Mouse (Mus musculus) lung, postnatal 0 days (tissue): Measurements from ENCODE around the gene Fbxw4.

ENCODE experiments used
- CTCF ChIP-seq: IDR thresholded peaks from 2 replicates; pipeline ENCODE4 v1.5.1; 2016; ENCODE audit warnings: antibody characterized with exemption, mild to moderate bottlenecking
- EP300 ChIP-seq: IDR thresholded peaks from 2 replicates; pipeline ENCODE4 v1.6.1; 2016; ENCODE audit warnings: antibody characterized with exemption, mild to moderate bottlenecking, control low read depth

- peak; percentile 84 for TF ChIP-seq CTCF
- TF ChIP-seq EP300 = no peak
Measured at GRCm38 (mm10) chr19:45537505-45537904, 122.6 kb downstream of the Fbxw4 start.
